Mouse (Mus musculus): ENCODE results near the gene Cs.

The Cs gene

DNA sequence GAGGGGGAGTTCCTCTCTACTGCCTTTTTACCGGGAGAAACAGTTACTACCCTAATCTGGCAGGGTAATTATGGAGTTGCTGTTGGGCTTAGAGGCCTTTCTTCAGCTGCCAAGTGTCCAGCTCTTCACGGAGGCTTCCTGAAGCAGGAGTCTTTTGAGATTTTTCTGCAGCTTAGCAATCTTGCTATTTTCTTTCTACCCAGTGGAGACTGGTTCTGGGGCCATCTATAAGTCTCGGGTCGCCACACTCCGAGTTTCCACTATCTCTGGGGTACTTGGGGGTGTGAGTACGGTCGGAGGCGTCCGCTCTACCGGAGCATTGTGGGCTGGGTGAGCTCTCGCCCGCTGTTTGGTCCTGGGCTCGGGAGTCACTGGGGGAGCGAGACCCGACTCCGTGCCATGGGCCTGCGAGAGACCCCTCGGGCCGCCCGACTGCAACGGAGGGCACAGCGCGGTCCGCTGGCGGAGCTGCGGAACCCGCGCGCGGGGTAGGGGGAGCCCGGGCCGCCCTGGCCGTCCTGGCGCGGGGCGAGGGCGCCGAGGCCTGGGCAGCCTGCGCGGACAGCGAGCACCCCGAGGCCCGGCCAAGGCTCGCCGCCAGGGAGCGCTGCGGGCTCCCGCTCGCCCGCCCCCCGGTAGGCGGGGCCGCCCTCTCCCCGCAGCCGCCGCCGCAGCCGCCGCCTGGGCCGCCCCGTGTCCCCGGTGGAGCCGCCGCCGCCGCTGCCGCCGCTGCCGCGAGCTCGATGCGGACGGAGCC is 39.1 kb downstream of the Cs start, which contains the start of gene Ankrd52:
Gene Ankrd52, plus strand, starts transcription at position 661 of the 757 bp plus-strand sequence.
- DNase-seq (ENCODE audit: low spot score) = peak; percentile 41

- DNase-seq (ENCODE audit: low spot score) = no peak
Observed at GRCm38 (mm10) chr10:128377222-128377939, 39.8 kb downstream of the Cs start.

GRCm38 (mm10) chr10:128377940-128378448 is 40.5 kb downstream of the Cs start:
- DNase-seq (ENCODE audit: low spot score) = no peak

GRCm38 (mm10) chr10:128378462-128378861 is 40.9 kb downstream of the Cs start:
- no peak for DNase-seq (ENCODE audit: low spot score)

- DNase-seq (ENCODE audit: low spot score) = no peak
Observed at GRCm38 (mm10) chr10:128379260-128379659, 41.7 kb downstream of the Cs start.

DNA sequence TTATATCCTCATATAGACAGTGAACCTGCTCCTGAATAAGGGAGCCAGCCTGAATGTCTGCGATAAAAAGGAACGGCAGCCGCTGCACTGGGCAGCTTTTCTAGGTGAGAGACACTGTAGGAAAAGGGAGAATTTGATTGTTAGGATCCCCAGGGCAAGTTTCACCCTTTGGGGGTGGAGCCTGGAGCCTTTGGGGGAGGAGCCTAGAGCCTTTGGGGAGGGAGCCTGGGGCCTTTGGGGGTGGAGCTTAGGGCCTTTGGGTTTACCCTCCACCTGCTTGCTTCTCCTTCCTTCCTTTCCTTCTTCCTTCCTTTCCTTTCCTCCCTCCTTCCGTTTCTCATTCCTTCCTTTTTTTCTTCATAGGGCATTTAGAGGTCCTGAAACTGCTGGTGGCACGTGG is 43.0 kb downstream of the Cs start:
- DNase-seq (ENCODE audit: low spot score) = no peak

DNA sequence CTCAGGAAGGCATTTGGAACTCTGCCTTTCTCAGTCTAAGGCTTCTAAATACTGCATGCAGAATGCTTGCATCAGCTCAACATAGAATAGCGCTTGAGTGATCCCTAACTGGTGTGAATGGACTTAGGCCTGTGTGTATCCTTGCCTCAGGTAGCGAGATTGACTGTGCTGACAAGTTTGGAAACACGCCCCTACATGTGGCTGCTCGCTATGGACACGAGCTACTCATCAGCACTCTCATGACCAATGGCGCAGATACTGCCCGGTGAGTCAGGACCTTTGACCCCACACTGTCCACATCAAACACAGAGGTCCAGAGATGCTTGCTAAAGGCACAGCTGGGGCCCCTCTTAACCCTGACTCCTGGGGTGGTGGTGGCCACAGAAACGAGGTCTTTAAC is 44.9 kb downstream of the Cs start:
- no peak for DNase-seq (ENCODE audit: low spot score)

DNA sequence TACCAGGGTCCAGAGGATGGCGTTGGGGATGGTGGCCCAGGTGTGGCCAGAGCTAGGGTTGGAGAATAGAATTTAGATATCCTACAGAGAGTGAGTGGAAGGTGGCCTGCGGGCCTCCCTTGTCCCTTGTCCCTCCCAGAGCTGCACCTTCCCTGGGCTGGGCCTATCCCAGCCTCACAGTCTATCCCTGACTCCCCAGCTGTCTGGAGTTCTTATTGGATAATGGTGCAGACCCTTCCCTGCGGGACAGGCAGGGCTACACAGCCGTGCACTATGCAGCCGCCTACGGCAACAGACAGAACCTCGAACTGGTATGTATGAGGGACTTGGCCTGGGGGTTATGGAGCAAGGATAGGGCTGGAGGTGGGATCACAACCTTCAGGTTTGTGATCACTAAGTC is 48.4 kb downstream of the Cs start:
- no peak for DNase-seq (ENCODE audit: low spot score)

- no peak for DNase-seq (ENCODE audit: low spot score)
Observed at GRCm38 (mm10) chr10:128388941-128389340, 51.4 kb downstream of the Cs start.

DNA sequence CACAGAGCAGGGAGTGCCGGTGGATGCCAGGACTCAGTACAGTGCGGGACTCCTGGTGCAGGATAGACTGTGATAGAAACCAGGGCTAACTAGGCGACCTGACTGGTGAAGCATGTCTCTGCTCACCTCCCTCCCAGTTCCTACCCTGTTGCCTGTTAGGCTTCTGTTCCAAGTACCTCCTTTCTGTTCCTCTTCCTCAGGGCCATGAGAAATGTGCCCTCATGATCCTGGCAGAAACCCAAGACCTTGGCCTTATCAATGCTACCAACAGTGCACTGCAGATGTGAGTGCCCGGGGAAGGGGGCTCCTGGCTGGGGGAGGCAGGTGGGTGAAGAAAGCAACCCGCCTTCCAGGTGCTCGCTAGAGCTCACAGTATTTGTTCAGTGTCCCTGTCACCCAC is 52.0 kb downstream of the Cs start:
- DNase-seq (ENCODE audit: low spot score) = no peak

DNA sequence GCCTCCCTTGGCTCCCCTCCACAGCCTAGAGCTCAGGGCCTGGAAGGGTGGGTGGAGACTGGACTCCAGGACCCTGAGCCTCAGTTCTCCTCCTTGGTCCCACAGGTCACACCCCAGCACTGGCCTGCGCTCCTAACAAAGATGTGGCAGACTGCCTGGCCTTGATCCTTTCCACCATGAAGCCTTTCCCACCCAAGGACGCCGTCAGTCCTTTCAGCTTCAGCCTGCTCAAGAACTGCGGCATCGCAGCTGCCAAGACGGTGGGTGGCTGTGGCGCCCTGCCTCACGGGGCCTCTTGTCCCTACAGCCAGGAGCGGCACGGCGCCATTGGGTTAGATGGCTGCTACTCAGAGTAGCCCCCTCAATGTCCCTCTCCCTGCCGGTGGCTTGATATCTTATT is 52.8 kb downstream of the Cs start:
- DNase-seq (ENCODE audit: low spot score) = no peak

- no peak for DNase-seq (ENCODE audit: low spot score)
Observed at GRCm38 (mm10) chr10:128391850-128392249, 54.3 kb downstream of the Cs start.

- DNase-seq (ENCODE audit: low spot score) = no peak
Observed at GRCm38 (mm10) chr10:128396017-128396673, 58.6 kb downstream of the Cs start.

DNA sequence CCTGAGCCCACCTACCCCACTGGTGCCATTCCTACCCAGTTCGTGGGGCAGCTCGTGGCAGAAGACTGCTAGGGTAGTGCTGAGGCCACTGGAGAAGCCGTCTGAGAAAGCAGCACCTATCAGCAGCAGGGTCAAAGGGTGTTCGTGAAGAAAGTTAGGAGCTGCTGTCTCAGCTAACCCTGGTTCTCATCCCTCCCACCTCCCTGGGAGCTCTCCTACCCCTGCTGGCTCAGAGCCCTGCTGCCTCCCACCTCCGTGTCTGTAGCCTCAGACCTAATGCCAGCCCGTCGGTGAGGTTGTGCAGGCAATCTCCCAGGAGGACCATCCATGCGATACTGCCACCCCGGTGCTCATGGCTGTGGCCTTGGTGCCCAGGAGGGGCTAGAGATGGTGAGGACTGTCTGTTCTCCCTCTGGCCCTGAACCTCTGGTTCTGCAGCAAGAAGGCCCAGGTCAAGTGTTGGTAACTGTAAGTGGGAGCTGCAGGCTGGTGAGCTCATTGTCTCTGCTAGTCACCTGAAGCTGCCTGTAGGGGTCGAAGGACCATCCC is 59.3 kb downstream of the Cs start:
- DNase-seq (ENCODE audit: low spot score) = no peak

GRCm38 (mm10) chr10:128397466-128397865 is 59.9 kb downstream of the Cs start:
- no peak for DNase-seq (ENCODE audit: low spot score)

DNA sequence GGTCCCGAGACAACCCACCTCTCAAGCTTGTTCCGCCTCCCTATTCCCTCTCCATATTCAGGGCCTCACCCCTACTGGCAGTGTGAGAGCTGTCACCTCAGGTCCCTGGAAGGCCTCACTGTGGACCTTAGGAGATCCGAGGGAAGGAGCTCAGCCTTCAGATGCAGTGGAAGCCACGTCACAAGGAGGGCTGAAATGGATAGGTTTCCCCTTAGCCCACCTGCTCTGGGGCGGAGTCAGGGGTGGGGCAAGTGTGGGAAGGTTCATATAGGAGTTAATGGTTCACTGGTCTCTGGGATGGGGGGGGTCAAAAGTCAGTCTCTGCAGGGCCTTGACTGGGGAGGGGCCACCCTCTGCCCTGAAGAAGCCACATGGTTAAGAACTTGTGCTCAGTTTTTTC is 62.8 kb downstream of the Cs start:
- no peak for DNase-seq (ENCODE audit: low spot score)

DNA sequence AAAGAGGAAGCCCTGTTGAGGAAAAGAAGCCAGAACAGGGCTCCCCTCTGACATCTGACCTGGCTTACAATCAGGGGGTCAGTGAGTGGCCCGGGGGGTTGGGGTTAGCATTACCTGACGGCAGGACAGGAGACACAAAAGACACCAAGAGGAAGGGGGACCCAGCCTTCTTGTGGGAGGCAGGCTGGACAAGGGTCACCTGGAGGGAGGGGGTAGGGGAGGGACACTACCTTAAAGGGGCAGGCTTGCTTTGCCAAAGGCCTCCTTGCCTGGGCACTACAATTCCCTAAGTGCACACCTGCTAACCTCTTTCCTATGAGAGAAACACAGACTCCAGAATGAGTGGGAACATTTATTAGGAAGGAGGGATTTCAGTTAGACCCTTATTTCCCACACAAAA is 63.5 kb downstream of the Cs start, which contains the start of gene Slc39a5:
Gene Slc39a5, minus strand, starts transcription at position 174 of the 400 bp plus-strand sequence.
- DNase-seq (ENCODE audit: low spot score) = no peak

- DNase-seq (ENCODE audit: low spot score) = no peak
Observed at GRCm38 (mm10) chr10:128401638-128402037, 64.1 kb downstream of the Cs start.

GRCm38 (mm10) chr10:128403931-128404330 is 66.4 kb downstream of the Cs start:
- DNase-seq (ENCODE audit: low spot score) = no peak

GRCm38 (mm10) chr10:128408591-128409535 is 71.3 kb downstream of the Cs start:
- DNase-seq (ENCODE audit: low spot score) = no peak

All from urinary bladder, postnatal 10 days (tissue).